Mouse (Mus musculus) cerebellum, adult 2 months (tissue): ENCODE data around the gene Spdye4b.

Experiments used
- CTCF ChIP-seq: fragments of 200-500 bp; IDR thresholded peaks from 2 replicates; pipeline ENCODE4 v1.5.1; 2011; ENCODE audit warnings: low read depth, mild to moderate bottlenecking, control low read depth, low read length, moderate library complexity, borderline replicate concordance; ENCODE audit not compliant: insufficient read depth
- POLR2A ChIP-seq: fragments of 200-500 bp; IDR thresholded peaks from 2 replicates; pipeline ENCODE4 v1.6.1; 2011; ENCODE audit warnings: low read length, control low read depth, borderline replicate concordance; ENCODE audit not compliant: insufficient read depth

- TF ChIP-seq CTCF (no peak), POLR2A (no peak)
Measured at GRCm38 (mm10) chr5:143148661-143149060, 32.2 kb upstream of the Spdye4b start.
